Mouse (Mus musculus) lung, postnatal 0 days (tissue): ENCODE measurements around the gene Zyx.

Experiments used
- CTCF ChIP-seq: IDR thresholded peaks from 2 replicates; pipeline ENCODE4 v1.5.1; 2016; ENCODE audit warnings: antibody characterized with exemption, mild to moderate bottlenecking
- EP300 ChIP-seq: IDR thresholded peaks from 2 replicates; pipeline ENCODE4 v1.6.1; 2016; ENCODE audit warnings: antibody characterized with exemption, mild to moderate bottlenecking, control low read depth

- TF ChIP-seq CTCF = no peak
- peak; percentile 38 for TF ChIP-seq EP300
Measured at GRCm38 (mm10) chr6:42369870-42370269, 20.4 kb downstream of the Zyx start.
